Mouse (Mus musculus) hindbrain, embryonic 11.5 days (tissue): ENCODE results near the gene Rerg. TPM values are rescaled to one million over a fixed set of nuclear protein-coding genes. Genes with fewer than 3 reads are reported as not detected.

ENCODE experiments used
- ATAC-seq: fragments of 200-750 bp; cut with Nextera tagmentation; 2 replicates; pipeline ENCODE4 v1.8.0; 2017; ENCODE audit warnings: mild to moderate bottlenecking, moderate TSS enrichment, moderate library complexity; ENCODE audit not compliant: low FRiP score
- DNase-seq: peaks from one replicate; pipeline ENCODE4 v3.0.0-alpha.2; 2015; ENCODE audit warnings: low spot score
- H3K27ac ChIP-seq: fragments of 300-500 bp; sonication (generic); 2 replicates; pipeline ENCODE4 v1.5.1; 2014; ENCODE audit warnings: mild to moderate bottlenecking, low read depth, low read length
- H3K27me3 ChIP-seq: fragments of 300-500 bp; sonication (generic); 2 replicates; pipeline ENCODE4 v1.6.1; 2014; ENCODE audit warnings: mild to moderate bottlenecking, low read length, moderate library complexity, mixed read lengths; ENCODE audit not compliant: control insufficient read depth, insufficient read depth
- H3K36me3 ChIP-seq: fragments of 300-500 bp; sonication (generic); 2 replicates; pipeline ENCODE4 v1.6.1; 2014; ENCODE audit warnings: mild to moderate bottlenecking, low read length, moderate library complexity, mixed read lengths; ENCODE audit not compliant: control insufficient read depth, insufficient read depth
- H3K4me1 ChIP-seq: fragments of 300-500 bp; sonication (generic); replicated peaks from 2 replicates; pipeline ENCODE4 v1.6.1; 2014; ENCODE audit warnings: low read length, mixed read lengths; ENCODE audit not compliant: control insufficient read depth, insufficient read depth
- H3K4me2 ChIP-seq: fragments of 300-500 bp; sonication (generic); replicated peaks from 2 replicates; pipeline ENCODE4 v1.6.1; 2014; ENCODE audit warnings: mild to moderate bottlenecking, low read depth, low read length
- H3K4me3 ChIP-seq: fragments of 300-500 bp; sonication (generic); 2 replicates; pipeline ENCODE4 v1.5.1; 2014; ENCODE audit warnings: low read depth, low read length
- H3K9ac ChIP-seq: fragments of 300-500 bp; sonication (generic); 2 replicates; pipeline ENCODE4 v1.6.1; 2014; ENCODE audit warnings: low read depth, low read length
- H3K9me3 ChIP-seq: fragments of 300-500 bp; sonication (generic); 2 replicates; pipeline ENCODE4 v1.6.1; 2016; ENCODE audit warnings: low read length; ENCODE audit not compliant: control insufficient read depth
- WGBS: fragments of 180-500 bp; shearing (Covaris S2); extraction: QIAGEN DNeasy Blood & Tissue Kit; methylation state at CpG from one replicate; pipeline ENCODE4 v1.1.7; 2014; 5-methylcytosine and 5-hydroxymethylcytosine counted together
- polyA plus RNA-seq: library from polyadenylated mRNA; unstranded; fragments of >200 nt; fragmentation: Nextera tagmentation; extraction: Ambion mirVana; gene quantifications from 2 replicates; pipeline ENCODE4 v1.2.1, GENCODE M21; 2014

Gene Rerg
- polyA plus RNA-seq, 1 experiment from 2014 or later = 1.9 TPM

DNA sequence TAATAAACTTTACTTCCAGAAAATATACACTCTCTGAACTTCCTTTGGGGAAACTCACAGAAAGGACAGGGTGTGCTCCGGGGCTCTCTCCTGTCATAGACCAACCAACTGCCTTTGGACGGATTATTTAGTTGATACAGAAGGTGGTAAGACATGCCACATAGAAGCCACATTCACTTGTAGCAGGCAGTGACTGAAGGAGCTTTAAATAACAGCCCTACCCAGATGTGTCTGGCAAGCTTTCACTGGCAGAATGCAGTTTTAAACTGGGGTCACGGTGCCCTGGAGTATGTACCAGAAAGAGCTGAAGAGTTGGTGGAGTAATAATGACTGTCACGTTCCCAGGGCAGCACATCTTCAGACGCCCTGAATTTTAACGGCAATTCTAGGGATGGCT is 59.5 kb downstream of the Rerg start:
- Histone ChIP-seq H3K9ac (no peak overlapping the region), H3K36me3 (no peaks in the 10 kb centered on the region), H3K27me3 (no peaks in the 10 kb centered on the region), H3K4me2 (no peak overlapping the region), H3K4me3 (no peak overlapping the region), H3K9me3 (no peaks in the 10 kb centered on the region), H3K4me1 (no peaks in the 10 kb centered on the region), H3K27ac (no peak overlapping the region)
- WGBS = 89% methylated on average over 6 of the region's 6 CpGs
- DNase-seq (no peak), ATAC-seq (no peak)

DNA sequence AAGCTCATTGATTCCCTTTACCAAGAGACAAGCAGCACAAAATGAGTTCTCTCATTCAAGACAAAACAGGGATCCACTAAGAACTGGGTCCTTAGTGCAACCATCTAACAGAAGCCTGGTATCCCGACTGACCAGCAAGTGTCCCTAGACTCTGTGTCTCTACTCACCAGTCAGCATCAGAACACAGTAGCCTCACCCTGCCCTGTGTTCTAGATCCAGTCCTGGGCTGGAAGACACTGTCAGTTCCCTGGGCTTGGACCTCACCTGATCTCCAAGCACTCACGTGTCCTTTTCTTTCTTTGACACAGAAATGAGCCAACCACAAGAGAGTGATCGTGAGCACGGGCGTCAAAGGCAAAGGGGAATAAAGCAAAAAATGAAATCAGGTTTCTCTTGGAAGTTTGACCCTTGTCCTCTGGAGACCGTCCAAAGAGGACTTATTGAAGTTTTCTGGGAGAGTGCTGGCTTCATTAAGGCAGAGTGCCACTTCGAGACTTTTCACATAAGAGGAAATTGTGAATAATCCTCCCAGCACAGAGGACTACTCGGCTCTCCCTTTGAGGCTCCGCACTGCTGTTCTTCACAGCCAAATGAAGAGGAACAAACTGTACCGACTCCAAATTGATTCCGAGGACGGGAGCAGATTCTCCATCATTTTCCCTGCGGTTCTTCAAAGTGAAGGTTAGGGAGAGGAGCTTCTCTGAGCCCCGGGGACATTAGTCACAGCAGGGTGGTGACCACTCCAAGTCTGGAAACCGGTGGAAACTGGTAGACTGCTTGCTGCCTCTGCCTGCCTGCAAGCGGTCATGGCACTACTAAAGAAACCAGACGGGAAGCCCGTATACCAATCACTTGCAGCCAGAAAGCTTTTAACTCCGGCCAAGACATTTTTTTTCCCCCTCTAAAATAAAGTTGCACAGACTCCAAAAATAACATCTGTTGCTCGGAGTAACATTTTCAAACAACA is 60.2 kb downstream of the Rerg start:
- no peak overlapping the region for H3K9ac ChIP-seq
- H3K9me3 ChIP-seq = no peaks in the 10 kb centered on the region
- H3K36me3 ChIP-seq = no peaks in the 10 kb centered on the region
- no peak for ATAC-seq
- H3K4me3 ChIP-seq = no peak overlapping the region
- no peaks in the 10 kb centered on the region for H3K4me1 ChIP-seq
- no peak overlapping the region for H3K27ac ChIP-seq
- no peaks in the 10 kb centered on the region for H3K27me3 ChIP-seq
- no peak overlapping the region for H3K4me2 ChIP-seq
- whole genome bisulfite sequencing = 86% methylated on average over 20 of the region's 20 CpGs
- no peak for DNase-seq

GRCm38 (mm10) chr6:137105285-137105684 is 65.0 kb downstream of the Rerg start:
- no peak overlapping the region for H3K4me2 ChIP-seq
- no peak overlapping the region for H3K4me3 ChIP-seq
- no peaks in the 10 kb centered on the region for H3K9me3 ChIP-seq
- no peak overlapping the region for H3K27ac ChIP-seq
- 95% methylated on average over 4 of the region's 4 CpGs for WGBS
- H3K36me3 ChIP-seq = no peaks in the 10 kb centered on the region
- DNase-seq = no peak
- no peaks in the 10 kb centered on the region for H3K4me1 ChIP-seq
- H3K9ac ChIP-seq = no peak overlapping the region
- no peaks in the 10 kb centered on the region for H3K27me3 ChIP-seq
- no peak for ATAC-seq

DNA sequence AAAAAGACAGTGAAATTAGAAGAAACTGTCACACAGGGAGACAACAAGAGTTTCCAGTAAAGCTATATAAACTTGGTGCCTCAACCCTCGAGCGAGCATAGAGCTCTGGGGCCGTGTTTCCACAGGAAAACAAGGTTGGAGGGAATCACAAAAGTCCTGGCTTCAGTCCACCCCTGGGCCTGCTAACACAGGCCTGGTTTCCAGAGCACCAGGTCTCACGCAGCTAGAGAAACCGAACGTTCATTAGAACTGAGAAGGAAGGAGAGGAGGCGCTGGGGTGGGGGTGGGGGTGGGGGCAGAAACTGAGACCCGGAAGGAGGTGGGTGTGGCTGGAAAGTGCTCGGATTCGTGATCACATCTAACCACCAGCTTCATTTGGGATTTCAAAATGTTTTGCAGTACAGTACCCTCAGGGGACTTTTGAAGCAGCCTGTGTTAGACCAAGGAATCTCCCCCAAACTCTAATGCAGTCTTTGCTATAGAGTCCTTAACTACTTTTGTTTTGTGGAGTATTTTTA is 67.6 kb downstream of the Rerg start:
- Histone ChIP-seq H3K4me3 (no peak overlapping the region), H3K4me2 (no peak overlapping the region), H3K27ac (no peak overlapping the region), H3K36me3 (no peaks in the 10 kb centered on the region), H3K27me3 (no peaks in the 10 kb centered on the region), H3K9me3 (no peaks in the 10 kb centered on the region), H3K4me1 (no peaks in the 10 kb centered on the region), H3K9ac (no peak overlapping the region)
- 63% methylated on average over 10 of the region's 10 CpGs for WGBS
- DNase-seq = no peak
- no peak for ATAC-seq

GRCm38 (mm10) chr6:137101886-137102661 is 68.2 kb downstream of the Rerg start:
- 89% methylated on average over 7 of the region's 7 CpGs for WGBS
- Histone ChIP-seq H3K9ac (no peak overlapping the region), H3K4me3 (no peak overlapping the region), H3K27me3 (no peaks in the 10 kb centered on the region), H3K4me1 (no peaks in the 10 kb centered on the region), H3K27ac (no peak overlapping the region), H3K9me3 (no peaks in the 10 kb centered on the region), H3K36me3 (no peaks in the 10 kb centered on the region), H3K4me2 (no peak overlapping the region)
- ATAC-seq = no peak
- no peak for DNase-seq

- H3K4me3 ChIP-seq = no peak overlapping the region
- no peaks in the 10 kb centered on the region for H3K9me3 ChIP-seq
- DNase-seq (no peak), ATAC-seq (no peak)
- no peak overlapping the region for H3K9ac ChIP-seq
- H3K36me3 ChIP-seq = no peaks in the 10 kb centered on the region
- no peaks in the 10 kb centered on the region for H3K27me3 ChIP-seq
- H3K4me1 ChIP-seq = no peaks in the 10 kb centered on the region
- no peak overlapping the region for H3K4me2 ChIP-seq
- 62% methylated on average over 2 of the region's 2 CpGs for WGBS
- H3K27ac ChIP-seq = no peak overlapping the region
Measured at GRCm38 (mm10) chr6:137100259-137100658, 70.0 kb downstream of the Rerg start.

DNA sequence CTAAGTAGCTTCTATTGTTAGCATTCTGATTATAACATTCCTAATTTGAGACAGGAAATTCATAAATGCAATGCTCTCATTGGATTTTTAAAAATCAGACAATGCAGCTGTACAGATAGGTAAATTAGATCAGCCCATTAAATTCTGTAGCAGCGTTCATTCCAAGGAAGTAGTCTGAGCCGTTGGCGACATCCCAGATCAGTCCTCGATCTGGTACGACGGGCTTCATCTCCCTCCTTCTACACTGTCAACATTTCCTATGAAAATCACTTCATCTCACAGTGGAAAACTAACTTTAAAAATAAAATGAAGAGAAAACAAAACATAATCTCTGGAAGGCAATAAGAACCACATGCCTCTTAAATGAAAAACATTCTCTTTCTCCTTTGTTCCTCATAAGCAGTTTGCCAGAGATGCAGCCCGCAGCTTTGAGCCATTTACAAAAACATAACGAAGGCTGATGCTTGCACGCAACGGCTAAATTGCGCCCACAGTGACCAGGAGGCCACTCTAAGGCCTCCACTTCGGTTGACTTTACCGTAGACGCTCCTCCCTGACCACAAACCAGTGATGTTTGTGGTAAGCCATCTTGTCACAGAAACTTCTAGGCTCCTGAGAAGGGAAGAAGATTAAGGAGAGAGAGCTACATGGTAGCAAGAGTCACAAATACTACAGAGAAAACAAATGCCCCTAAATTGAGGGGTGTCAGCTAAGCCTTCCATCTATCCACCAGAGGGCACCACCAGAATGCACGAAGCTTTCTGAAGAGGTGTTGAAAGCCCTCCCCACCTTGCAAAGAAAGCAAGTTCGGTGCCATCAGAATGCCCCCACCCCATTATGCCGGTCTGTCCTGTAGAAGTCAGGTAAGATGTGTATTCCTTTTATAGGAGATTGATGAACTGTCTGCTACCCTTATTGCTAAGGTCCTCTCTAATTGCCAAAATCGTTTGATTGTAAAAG is 71.8 kb downstream of the Rerg start:
- 0 out of 2 replicates have a peak, but pooled peaks have one; percentile 27 for ATAC-seq
- H3K27ac ChIP-seq = no peak overlapping the region
- no peaks in the 10 kb centered on the region for H3K36me3 ChIP-seq
- H3K4me1 ChIP-seq = no peaks in the 10 kb centered on the region
- no peaks in the 10 kb centered on the region for H3K9me3 ChIP-seq
- DNase-seq = peak; percentile 52
- WGBS = 72% methylated on average over 18 of the region's 18 CpGs
- no peak overlapping the region for H3K4me3 ChIP-seq
- no peaks in the 10 kb centered on the region for H3K27me3 ChIP-seq
- no peak overlapping the region for H3K4me2 ChIP-seq
- no peak overlapping the region for H3K9ac ChIP-seq

DNA sequence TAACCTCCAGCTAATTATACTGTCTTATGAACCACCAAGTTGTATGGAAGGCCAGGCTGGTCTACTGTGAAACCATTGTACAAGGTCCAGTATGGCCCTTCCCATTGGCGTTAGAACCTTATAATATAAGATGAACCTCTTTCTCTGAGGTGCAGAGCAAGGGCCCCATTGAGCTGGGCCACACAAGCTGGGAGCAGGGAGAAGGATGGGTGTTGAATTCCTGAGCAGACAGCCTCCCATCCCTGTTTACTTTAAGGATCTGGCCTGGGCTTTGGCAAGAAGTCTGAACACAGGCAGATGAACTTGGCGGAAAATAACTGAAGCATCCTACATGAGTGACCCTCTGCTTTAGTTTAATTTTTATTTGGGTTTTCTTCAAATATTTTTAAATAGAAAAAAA is 75.8 kb downstream of the Rerg start:
- WGBS = 91% methylated on average over 2 of the region's 2 CpGs
- Histone ChIP-seq H3K9ac (no peak overlapping the region), H3K27me3 (no peaks in the 10 kb centered on the region), H3K4me3 (no peak overlapping the region), H3K9me3 (no peaks in the 10 kb centered on the region), H3K27ac (no peak overlapping the region), H3K4me2 (no peak overlapping the region), H3K4me1 (no peaks in the 10 kb centered on the region), H3K36me3 (no peaks in the 10 kb centered on the region)
- no peak for DNase-seq
- ATAC-seq = no peak
